Mouse (Mus musculus) ZHBTc4 (cell line): Measurements from ENCODE around the gene Cycs.
"Not testable (repeated sequence)": the region's sequence is repeated elsewhere in the genome, so short reads cannot be mapped to it uniquely, and the experiment has no call there.

ENCODE experiments used
- DNase-seq: peaks from one replicate; pipeline ENCODE4 v3.0.0-alpha.2; 2011; ENCODE audit warnings: low read depth, low spot score

Cycs gene

GRCm38 (mm10) chr6:50566141-50566996 is at the start of gene Cycs:
Gene Cycs, minus strand, starts transcription at chr6:50566538.
- DNase-seq, result peak; percentile 100

DNA sequence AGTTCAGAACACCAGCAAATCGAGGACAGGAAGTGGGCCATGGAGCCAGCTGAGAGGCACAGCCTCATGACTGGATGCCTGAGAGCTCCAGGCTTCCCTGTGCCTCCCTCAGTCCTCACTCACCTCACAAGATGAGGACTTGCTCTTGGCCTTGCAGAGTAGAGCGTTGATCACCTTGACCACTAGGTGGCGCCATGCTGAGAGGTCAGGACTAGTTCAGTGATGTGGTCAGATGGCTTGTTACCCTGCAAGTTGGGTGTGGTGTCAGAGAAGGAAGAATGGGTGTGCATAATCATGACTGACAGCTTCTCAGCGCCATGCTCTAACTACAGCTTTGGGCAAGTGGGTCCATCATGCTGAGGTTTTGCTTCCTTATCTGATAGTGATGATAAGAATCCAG is 35.3 kb upstream of the Cycs start:
- DNase-seq, result peak; percentile 96

- no peak for DNase-seq
These were observed 32.2 kb upstream of the Cycs start for GRCm38 (mm10) chr6:50598560-50598959.

- peak; percentile 98 for DNase-seq
These were observed 30.2 kb upstream of the Cycs start, which contains the start of gene 4921507P07Rik for GRCm38 (mm10) chr6:50596301-50597211. Gene 4921507P07Rik, minus strand, starts transcription at chr6:50596632.

- DNase-seq, result peak; percentile 84
These were observed 28.0 kb upstream of the Cycs start for GRCm38 (mm10) chr6:50594372-50594771.

GRCm38 (mm10) chr6:50593334-50593845 is 27.1 kb upstream of the Cycs start:
- peak; percentile 43 for DNase-seq

GRCm38 (mm10) chr6:50590234-50590633 is 23.9 kb upstream of the Cycs start:
- DNase-seq, result no peak

GRCm38 (mm10) chr6:50588251-50588650 is 21.9 kb upstream of the Cycs start:
- DNase-seq, result peak; percentile 84

GRCm38 (mm10) chr6:50587412-50587811 is 21.1 kb upstream of the Cycs start:
- no peak for DNase-seq

DNA sequence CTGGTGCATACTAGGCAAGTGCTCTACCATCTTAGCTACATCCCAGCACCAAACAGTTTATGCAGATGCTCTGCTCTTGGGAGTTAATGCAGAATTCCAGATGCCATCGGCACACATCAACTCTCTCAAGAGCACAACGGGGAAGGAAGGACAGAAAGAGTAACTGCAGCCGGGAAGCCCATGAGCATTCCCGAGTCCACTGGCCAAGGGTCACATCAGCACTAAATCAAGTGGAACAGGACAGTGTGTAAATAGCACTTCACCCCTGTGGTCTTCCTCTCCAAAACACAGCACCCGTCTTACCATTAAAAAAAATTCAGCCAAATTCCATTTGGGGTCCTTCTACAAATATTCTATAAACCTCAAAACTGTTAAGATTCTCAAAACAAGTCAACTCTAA is 20.0 kb upstream of the Cycs start:
- no peak for DNase-seq

DNA sequence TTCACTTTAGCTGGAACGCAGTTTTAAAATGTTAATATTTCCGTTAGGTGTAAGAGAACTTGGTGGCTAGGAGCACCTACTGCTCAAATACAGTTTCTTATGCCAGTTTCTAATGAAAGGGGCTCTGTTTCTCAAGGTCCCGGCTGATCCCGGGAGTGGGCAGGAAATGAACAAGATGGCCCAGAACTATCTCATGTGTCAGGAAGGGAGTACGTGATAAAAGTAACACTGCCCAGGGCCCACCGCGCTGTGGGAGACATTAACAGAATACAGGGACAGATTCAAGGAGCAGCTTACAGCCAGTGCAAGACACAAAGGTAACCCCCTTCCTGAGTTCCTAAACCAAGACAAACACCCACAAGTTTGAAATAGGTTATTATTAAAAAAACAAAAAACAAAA is 19.4 kb upstream of the Cycs start:
- no peak for DNase-seq

DNA sequence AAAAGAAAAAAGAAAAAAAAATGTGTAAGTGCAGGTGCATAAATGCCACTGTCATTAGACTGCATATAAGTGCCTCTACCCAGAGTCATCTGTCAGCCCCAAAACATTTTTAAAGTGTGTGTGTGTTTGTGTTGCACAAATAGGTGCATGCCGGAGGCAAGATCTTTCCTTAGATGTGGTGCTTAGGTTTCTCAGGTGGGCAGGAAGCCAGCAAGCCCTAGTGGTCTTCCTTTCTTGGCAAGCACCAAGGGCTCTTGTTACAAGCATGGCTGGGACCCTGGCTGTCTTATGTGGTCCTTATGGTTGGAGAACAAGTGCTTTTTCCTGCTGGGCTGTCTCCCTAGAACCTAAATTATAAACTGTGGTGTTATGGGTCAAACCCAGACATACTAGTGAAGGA is 5.3 kb upstream of the Cycs start:
- no peak for DNase-seq

DNA sequence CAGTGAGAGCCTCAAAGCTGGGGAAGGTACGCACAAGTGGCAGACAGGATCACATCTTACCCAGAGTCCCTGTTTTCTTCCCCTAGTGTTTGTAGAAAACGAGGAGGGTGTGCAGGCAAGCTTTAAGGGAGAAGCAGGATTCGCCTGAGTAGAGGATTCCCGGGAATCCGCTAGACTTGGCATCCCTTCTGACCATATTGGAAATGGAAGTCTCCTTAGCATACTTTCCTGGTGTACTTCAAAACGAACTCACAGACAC is 588 bp upstream of the Cycs start:
- no peak for DNase-seq

DNA sequence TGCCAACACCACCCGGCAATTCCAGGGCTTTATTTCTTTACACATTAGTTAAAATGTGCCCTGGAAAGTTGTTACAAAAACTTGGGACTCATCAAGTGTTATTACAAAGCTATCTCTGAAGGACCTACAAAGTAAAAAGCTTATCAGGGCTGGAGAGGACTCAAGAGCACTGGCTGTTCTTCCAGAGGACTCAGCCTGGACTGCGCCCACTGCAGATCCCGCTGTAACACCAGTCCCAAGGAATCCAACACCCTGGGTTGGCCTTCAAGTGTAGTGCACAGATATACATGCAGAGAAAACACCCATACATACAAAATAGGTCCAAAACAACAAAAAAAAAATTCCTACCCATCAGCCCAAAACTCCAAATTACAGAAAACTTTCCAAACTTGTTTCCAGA is 2.7 kb downstream of the Cycs start:
- no peak for DNase-seq

GRCm38 (mm10) chr6:50562421-50562820 is 3.9 kb downstream of the Cycs start:
- no peak for DNase-seq

DNA sequence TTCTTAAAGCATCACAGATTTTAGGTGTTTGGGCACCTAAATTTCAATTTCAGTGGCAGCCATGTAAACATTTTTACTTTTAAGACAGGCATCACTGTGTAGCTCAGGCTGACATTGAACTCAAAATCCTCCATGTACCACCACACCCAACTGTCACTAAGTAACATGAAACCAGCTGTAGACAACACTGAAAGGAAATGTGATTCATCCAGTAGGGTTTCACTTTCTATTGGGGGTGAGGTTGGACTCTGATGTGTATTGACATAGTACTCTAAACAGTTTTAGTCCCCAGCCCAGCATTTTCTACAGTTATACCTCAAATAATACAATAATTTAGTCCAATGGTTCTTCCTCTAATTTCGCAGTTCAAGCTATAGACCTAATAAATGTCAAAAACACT is 5.6 kb downstream of the Cycs start:
- DNase-seq, result no peak

GRCm38 (mm10) chr6:50558877-50559276 is 7.5 kb downstream of the Cycs start:
- DNase-seq, result no peak

DNA sequence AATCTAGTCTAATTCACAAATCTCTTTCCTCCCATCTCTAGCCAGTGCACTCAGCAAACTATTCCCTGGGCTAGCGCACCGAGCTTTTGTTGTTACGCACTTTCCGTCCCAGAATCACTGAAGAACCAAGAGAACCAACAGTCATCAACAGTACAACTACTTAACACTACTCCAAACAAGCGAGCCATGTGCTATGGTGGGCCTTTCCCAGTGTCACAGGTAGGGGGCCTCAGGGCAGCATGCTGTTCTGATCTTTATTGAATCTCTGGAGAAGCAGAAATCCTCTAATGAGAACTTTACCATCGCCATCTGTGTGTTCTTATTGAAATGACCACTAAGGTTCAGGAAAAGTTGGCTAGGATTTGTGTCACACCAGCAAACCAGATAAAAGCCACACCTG is 8.8 kb downstream of the Cycs start:
- DNase-seq, result no peak

- DNase-seq, result not testable (repeated sequence)
These were observed 12.1 kb downstream of the Cycs start for GRCm38 (mm10) chr6:50554223-50554622.

DNA sequence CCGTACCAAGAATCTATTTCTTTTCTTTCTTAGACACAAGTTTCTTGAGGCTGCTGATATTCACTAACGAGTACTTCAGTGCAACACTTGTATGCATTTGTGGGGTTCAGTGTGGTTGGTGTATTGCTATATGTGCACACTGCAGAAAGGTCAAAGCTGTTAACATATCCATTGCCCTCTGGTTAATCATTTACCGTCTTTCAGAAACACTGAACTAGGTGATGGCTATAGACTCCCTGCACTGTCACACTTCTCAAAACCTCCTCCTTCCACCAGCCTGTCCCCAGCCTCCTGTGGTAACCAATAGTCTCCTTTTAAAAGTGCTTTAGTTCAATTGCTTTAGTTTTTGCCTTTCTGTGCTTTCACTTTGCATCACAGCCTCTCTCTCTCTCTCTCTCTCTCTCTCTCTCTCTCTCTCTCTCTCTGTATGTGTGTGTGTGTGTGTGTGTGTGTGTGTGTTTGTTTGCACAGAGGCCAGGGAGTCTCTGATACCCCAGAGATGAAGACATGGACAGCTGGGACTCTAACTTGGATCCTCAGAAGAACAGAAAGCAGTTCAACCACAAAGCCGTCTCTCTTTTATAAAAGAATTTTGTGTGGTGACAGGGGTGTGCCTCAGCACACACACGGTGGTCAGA is 13.3 kb downstream of the Cycs start:
- DNase-seq, result no peak

- DNase-seq, result no peak
These were observed 16.5 kb downstream of the Cycs start for GRCm38 (mm10) chr6:50549791-50550190.

DNA sequence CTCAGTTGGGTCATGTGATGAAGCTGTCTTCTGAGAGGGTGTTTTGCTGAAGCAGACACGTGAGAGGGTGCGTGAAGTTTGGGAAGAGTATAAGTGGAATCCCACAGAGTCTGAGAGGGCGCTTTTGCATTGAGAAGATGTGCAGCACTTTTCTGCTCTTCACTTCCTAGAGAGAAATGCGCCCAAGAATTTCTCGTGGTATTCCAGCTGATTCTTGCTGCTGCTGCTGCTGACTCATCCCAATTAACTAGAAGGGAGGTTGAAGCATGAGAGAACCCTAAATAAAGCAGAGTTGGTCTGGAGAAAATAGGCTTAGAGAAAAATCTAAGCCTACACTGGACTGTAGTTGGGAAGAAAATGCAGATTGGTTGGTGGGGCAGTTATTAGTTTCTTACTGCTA is 17.3 kb downstream of the Cycs start:
- DNase-seq, result no peak
